Mouse (Mus musculus): Measurements from ENCODE around the gene Mia2.
A peak's percentile ranks its signal among the peaks of the same experiment; 100 is the strongest.

The Mia2 gene

DNA sequence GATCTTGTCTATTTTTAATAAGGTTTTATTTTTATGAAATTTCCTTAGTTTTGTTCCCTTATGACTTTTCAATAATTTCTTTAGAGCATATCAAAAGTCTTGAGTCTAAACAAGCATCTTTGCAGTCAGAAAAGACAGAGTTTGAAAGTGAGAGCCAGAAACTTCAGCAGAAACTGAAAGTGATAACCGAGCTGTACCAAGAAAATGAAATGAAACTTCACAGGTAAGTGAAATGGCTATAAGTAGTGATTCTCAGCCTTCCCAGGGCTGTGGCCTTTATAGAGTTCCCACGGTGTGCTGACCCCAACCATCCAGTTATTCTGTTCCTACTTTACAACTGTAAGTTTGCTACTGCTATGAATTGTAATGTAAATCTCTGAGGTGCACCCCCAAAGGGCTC is 67.2 kb downstream of the Mia2 start:
- no peak for DNase-seq (ENCODE audit: low spot score in 2 of 2)

GRCm38 (mm10) chr12:59164522-59164921 is 68.9 kb downstream of the Mia2 start:
- no peak for DNase-seq (ENCODE audit: low spot score in 2 of 2)

GRCm38 (mm10) chr12:59166557-59166956 is 71.0 kb downstream of the Mia2 start:
- no peak for DNase-seq (ENCODE audit: low spot score in 2 of 2)

GRCm38 (mm10) chr12:59169935-59170334 is 74.3 kb downstream of the Mia2 start:
- DNase-seq (ENCODE audit: low spot score in 2 of 2) = no peak

DNA sequence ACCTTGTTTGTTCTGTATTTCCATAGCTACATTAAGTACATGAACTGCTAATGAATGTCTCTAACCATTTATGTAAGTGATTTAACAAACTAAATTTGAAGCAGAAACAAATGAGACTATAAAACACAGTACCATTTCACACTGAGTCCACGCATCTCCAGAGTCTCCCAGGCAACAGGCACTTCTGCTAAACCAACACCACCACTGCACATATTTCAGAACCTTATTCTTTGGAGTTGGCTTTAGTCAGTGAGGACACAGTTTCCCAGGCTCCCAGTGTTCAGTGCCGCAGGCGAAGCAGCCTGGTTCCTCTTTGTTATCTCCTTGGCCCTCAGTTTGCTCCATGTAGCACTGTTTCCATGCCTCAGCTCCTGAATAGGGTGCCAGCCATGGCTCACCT is 82.2 kb downstream of the Mia2 start:
- no peak for DNase-seq (ENCODE audit: low spot score in 2 of 2)

DNA sequence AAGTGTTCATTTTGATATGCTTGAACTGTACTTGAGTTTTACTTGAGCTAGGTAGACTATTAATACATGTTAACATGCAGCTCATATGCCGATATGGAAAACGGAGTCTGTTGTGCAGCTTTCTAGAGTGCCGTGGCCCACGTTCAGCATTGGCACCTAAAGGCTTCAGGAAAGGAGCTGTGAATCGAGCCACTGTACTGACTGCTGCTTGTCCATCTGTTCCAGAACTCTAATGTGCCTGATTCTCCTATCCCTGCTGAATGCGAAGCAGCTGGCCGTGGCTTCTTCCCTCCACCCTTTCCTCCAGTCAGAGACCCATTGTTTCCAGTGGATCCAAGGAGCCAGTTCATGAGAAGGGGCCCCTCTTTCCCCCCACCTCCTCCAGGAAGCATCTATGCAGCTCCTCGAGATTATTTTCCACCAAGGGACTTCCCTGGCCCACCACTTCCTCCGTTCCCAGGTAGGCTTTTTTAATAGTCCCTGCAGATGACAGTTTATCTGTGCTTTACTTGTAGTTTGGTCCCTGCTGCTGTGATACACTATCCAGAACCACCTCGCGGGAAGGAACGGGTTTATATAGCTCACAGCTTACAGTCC is 92.6 kb downstream of the Mia2 start:
- no peak for DNase-seq (ENCODE audit: low spot score in 2 of 2)

DNA sequence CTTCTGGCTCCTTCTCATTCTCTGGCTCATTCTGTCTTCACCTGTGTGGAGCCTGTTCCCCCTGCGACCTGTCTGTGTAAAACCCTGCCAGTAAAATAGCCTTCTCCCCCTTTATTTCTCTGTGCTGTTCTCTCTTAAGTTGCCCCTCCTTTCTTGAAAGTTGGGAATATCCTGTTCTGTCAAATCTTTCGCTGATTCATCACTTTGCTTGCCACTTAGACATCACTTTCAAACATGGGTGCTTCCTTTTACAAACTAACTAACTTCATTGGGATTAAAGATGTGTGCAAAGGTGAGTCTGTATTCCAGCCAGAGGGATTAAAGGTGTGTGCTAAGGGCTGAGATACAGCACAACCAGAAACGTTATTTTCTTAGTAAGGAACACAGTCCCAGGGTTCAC is 98.0 kb downstream of the Mia2 start:
- no peak for DNase-seq (ENCODE audit: low spot score in 2 of 2)

DNA sequence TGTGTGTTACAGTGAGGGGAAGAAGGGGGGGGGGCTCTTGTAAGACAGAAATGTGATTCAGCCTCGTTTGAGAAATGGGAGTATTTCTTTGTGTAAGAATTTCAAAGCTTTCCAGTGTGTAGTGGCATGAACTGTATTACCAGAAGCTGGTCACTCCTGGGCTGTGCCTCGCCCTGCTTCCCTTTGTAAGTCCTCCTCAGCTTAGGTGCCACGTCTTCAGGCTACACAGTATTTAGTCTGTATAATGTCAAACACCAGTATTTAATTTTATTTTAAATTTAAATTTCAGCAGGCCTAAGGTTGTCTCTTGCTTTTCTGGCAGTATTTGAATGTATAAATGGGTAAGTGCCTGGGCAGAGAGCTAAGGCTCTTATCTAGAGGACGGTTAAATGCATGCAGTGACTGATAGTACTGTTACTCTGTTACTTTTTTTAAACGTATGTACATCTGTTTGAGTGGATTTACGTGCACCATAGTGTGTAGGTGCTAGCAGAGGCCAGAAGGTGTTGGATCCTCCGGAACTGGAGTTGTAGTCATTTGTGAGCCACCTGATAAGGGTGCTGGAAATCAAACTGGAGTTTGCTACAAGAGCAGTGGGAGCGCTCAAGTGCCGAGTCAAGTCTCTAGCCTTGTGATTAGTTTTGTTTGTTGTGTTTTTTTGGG is 98.9 kb downstream of the Mia2 start:
- no peak for DNase-seq (ENCODE audit: low spot score in 2 of 2)

- DNase-seq (ENCODE audit: low spot score in 2 of 2) = no peak
Measured at GRCm38 (mm10) chr12:59195065-59195464, 99.5 kb downstream of the Mia2 start.

GRCm38 (mm10) chr12:59195941-59196340 is 100.3 kb downstream of the Mia2 start:
- DNase-seq (ENCODE audit: low spot score in 2 of 2) = no peak

DNA sequence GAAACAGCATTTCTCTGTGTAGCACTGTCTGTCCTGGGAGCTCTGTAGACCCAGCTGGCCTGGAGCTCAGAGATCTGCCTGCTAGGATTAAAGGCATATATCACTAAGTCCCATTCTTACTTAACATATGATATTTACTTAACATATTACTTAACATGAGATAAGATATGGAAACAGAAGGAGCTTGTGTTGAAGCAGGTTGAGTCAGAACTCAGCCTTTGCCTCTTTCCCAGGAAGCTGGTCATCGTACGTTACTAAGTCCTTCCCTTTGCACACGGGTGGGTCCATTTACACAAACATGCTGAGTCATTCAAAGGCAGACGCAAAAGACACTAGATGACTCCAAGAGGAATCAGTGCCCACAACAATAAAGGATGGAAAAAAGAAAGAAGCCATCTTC is 103.2 kb downstream of the Mia2 start:
- no peak for DNase-seq (ENCODE audit: low spot score in 2 of 2)

DNA sequence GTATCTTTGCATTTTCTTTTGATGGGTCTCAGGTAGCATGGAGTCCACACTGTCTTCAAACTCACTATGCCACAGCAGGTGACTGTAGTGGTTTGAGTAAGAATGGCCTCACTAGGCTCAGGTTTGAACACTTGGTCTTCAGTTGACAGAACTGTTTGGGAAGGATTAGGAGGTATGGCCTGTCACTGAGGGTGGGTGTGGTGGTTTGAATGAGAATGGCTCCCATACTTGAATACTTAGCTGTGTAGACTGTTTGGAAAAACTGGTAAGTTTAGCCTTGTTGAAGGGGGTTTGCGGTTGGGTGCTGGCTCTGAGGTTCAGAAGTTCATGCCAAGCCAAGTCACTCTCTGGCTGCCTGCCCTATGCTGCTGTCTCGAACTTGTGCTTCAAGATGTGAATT is 103.8 kb downstream of the Mia2 start:
- DNase-seq (ENCODE audit: low spot score in 2 of 2) = no peak

- no peak for DNase-seq (ENCODE audit: low spot score in 2 of 2)
Measured at GRCm38 (mm10) chr12:59205571-59205970, 110.0 kb downstream of the Mia2 start.

GRCm38 (mm10) chr12:59206208-59206999 is 110.8 kb downstream of the Mia2 start:
- no peak for DNase-seq (ENCODE audit: low spot score in 2 of 2)

- DNase-seq (ENCODE audit: low spot score in 2 of 2) = no peak
Measured at GRCm38 (mm10) chr12:59207000-59207390, 111.4 kb downstream of the Mia2 start.

- DNase-seq (ENCODE audit: low spot score in 2 of 2) = no peak
Measured at GRCm38 (mm10) chr12:59207814-59208213, 112.2 kb downstream of the Mia2 start.

- DNase-seq (ENCODE audit: low spot score in 2 of 2) = no peak
Measured at GRCm38 (mm10) chr12:59216176-59216575, 120.6 kb downstream of the Mia2 start.

DNA sequence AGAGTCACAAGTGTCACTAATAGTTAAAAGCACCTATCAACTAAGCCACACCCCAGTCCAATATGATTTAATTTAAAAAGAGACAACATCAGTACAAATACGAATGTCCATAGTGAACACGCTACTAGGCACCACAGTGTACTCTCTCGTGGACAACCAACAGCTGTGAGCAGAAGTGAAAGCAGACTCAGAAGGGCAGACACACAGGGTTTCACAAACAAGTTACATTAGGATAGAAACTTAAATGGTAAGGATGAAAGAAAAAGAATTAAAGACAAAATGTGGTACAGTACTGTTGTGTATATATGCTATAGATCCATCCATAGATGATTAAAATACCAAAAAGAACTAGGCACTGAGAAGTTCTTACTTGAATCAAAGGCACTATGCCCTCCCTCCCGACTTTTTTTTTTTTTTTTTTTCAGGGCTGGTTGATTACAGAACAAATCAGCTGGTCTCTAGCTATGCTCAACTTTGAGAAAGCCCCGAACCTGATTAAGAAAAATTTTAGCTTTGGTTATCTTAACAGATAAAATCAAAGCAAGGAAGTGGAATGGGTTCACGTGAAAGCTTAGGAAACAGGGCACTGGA is 121.2 kb downstream of the Mia2 start:
- DNase-seq (ENCODE audit: low spot score in 2 of 2) = no peak

- no peak for DNase-seq (ENCODE audit: low spot score in 2 of 2)
Measured at GRCm38 (mm10) chr12:59217331-59217730, 121.7 kb downstream of the Mia2 start.

GRCm38 (mm10) chr12:59218640-59219321 is 123.2 kb downstream of the Mia2 start:
- peak; percentile 21 to 48 for DNase-seq (ENCODE audit: low spot score in 2 of 2)

GRCm38 (mm10) chr12:59219325-59220225 is 124.0 kb downstream of the Mia2 start, which contains the start of gene Fbxo33:
TSS of gene Fbxo33 (minus strand) at chr12:59219725.
- peak; percentile 95 to 98 for DNase-seq (ENCODE audit: low spot score in 2 of 2)
